Mouse (Mus musculus): ENCODE data around the gene Gm7971.
"Not testable (repeated sequence)": the region's sequence is repeated elsewhere in the genome, so short reads cannot be mapped to it uniquely, and the experiment has no call there.

The Gm7971 gene

DNA sequence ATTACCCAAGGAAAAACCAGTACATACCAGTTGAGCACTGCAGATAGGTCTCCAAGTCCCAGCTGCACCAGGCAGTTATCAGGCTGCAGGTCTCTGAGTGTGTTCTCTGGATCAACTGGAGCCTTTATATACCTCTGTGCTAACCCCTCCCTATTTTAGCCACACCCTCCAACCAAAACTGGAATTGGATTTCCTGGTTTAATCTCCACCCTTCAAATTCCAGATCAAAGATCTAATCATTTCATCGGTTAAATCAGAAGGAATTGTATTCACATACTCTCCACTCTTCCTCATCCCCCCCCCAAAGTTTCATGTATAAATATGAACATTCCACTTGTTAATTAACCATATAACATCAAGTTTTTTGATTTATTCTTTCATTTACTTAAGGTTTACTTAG is at the start of gene Gm7971:
TSS of gene Gm7971 (minus strand) at position 101 of the 400 bp plus-strand sequence.
- DNase-seq (ENCODE audit: inconsistent age in 2 of 2, low spot score in 1 of 2), result not testable (repeated sequence)

All from adrenal gland, adult (tissue).